Mouse (Mus musculus) E14TG2a.4 (cell line): ENCODE measurements at regions not wholly inside any gene's neighbourhood (a gene's known extent, or its start where the extent isn't known, plus 50 kb on each side); places are given as distances from the start of the nearest gene placed in this dataset.

Experiments
- CTCF ChIP-seq: conservative IDR thresholded peaks from 2 replicates; pipeline ENCODE4 v1.5.1; 2014; ENCODE audit warnings: low read length
- NANOG ChIP-seq: IDR thresholded peaks from 2 replicates; pipeline ENCODE4 v1.6.1; 2014; ENCODE audit warnings: borderline replicate concordance, low read length, mixed read lengths

GRCm38 (mm10) chr6:118263951-118264350 lies 66.4 kb upstream of the Ret start:
- TF ChIP-seq CTCF (no peak), NANOG (no peak)
